Mouse (Mus musculus) E14TG2a.4 (cell line): Measurements from ENCODE around the gene Hnrnpd.

Experiments used
- CTCF ChIP-seq: conservative IDR thresholded peaks from 2 replicates; pipeline ENCODE4 v1.5.1; 2014; ENCODE audit warnings: low read length
- NANOG ChIP-seq: IDR thresholded peaks from 2 replicates; pipeline ENCODE4 v1.6.1; 2014; ENCODE audit warnings: borderline replicate concordance, low read length, mixed read lengths
- POU5F1 ChIP-seq: IDR thresholded peaks from 2 replicates; pipeline ENCODE4 v1.6.1; 2014; ENCODE audit warnings: low read length, borderline replicate concordance

DNA sequence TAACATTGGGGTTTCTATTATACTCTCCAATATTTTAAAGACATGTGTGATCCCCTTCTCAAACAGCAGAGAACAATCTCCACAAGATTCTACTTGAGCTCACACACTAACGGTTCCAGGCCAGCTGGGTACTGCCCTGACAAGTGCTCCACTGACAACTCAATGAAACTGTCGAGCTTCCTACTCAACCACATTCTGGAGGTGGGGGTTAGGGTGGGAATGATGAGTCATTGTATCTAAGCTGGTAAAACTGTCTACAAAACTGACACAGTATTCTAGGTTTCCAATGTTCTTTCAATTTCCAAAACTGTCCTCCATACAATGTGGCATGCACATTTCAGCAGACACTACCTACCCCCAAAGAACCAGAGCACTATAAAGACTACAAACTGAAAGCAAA lies 4.8 kb downstream of the Hnrnpd start:
- no peak for TF ChIP-seq CTCF
- no peak for TF ChIP-seq NANOG
- no peak for TF ChIP-seq POU5F1
